Mouse (Mus musculus): ENCODE results near the gene Rprml. TPM values are rescaled to one million over a fixed set of nuclear protein-coding genes. Genes with fewer than 3 reads are reported as not detected.

The Rprml gene
- total RNA-seq (2021), result not detected
- long read RNA-seq, experiment 1, result 0 reads
- long read RNA-seq, experiment 2, result 0 reads

- DNase-seq, result no peak
Observed at GRCm38 (mm10) chr11:103649301-103649982, at the start of gene Rprml. TSS of gene Rprml (plus strand) at chr11:103649570.

GRCm38 (mm10) chr11:103606611-103607010 is 42.8 kb upstream of the Rprml start:
- no peak for DNase-seq

GRCm38 (mm10) chr11:103610772-103611171 is 38.6 kb upstream of the Rprml start:
- DNase-seq, result no peak

GRCm38 (mm10) chr11:103621040-103621439 is 28.3 kb upstream of the Rprml start, which contains the start of gene Gm884:
TSS of gene Gm884 (minus strand) at chr11:103621140.
- no peak for DNase-seq

GRCm38 (mm10) chr11:103627453-103627852 is 21.9 kb upstream of the Rprml start:
- DNase-seq, result no peak

GRCm38 (mm10) chr11:103634806-103635205 is 14.6 kb upstream of the Rprml start:
- DNase-seq, result no peak

GRCm38 (mm10) chr11:103635481-103635880 is 13.9 kb upstream of the Rprml start:
- no peak for DNase-seq

- no peak for DNase-seq
Observed at GRCm38 (mm10) chr11:103636261-103636660, 13.1 kb upstream of the Rprml start.

DNA sequence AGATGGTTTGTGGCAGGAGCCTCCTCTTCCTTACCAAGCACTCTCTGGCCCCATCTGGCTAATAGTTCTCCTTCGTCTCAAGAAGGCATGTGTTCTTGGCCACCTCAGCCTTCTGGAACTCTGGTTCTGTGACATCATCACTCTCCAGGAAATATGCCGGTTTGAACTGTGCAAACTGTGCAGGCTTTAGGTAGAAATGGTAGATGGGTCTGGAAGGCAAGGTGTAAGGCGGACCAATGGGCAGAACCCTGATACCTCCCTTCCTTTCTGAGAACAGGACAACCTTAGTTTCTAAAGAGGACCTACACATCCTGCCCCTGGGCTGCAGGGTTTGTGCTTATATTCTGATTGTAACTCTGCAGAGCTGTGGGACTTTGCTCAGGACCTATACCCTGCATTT is 10.6 kb upstream of the Rprml start, which contains the start of gene Lyzl6:
Gene Lyzl6 (minus strand): TSS at position 101 of the 400 bp plus-strand sequence.
- no peak for DNase-seq

- DNase-seq, result peak; percentile 45
Observed at GRCm38 (mm10) chr11:103639407-103639946, 9.9 kb upstream of the Rprml start.

- no peak for DNase-seq
Observed at GRCm38 (mm10) chr11:103643211-103643610, 6.2 kb upstream of the Rprml start.

DNA sequence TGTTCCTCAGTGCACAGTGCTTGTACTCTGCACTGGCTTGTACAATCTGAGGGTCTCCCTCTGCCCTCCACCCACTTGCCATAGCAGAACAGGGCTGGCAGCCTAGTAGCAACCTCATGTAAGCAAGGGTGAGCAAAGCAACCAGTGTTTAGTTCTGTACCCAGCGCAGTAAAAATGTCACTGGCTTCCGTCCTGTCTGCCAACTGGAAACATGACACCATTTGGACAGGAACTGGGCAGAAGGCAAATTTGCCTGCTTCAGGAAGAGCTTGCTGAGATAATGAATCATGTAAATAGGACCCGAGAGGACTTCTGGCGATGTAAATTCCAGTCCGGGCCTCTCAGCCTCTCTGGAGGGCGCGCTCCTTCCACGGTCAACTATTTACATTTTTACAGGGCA is 3.6 kb upstream of the Rprml start:
- no peak for DNase-seq

GRCm38 (mm10) chr11:103646301-103646700 is 3.1 kb upstream of the Rprml start:
- DNase-seq, result no peak

DNA sequence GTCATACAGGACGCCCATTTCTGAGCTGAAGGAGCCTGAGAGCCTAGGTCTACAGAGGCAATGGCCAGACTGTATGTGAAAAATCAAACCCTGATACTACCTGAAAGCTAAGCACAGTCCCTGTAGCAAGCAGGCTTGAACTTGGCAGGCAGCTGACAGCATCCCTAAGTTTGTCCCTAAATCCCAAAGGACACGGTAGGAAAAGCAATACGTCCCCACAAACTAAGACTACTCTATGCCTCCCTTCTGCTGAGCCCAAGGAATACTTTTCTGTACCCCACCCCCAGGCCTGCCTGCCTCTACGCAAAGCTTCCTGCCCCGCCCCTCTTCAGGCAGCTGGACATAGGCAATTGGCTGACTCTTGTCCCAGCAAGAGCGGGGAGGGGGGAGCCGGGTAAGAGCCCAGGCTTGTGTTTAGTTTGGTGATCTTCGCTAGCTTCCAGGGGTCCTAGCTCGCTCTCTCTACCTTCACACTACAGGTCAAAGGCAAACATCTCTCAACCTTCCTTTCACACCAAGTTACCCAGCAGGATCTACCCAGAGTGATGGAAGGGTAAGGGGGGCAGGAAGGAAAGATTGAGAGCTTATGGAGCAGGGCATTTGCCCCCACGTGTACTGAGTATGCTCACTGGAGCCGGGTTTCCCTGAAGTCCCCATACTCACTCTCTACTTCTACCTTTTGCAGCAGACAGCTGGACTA is 1.3 kb upstream of the Rprml start:
- no peak for DNase-seq

DNA sequence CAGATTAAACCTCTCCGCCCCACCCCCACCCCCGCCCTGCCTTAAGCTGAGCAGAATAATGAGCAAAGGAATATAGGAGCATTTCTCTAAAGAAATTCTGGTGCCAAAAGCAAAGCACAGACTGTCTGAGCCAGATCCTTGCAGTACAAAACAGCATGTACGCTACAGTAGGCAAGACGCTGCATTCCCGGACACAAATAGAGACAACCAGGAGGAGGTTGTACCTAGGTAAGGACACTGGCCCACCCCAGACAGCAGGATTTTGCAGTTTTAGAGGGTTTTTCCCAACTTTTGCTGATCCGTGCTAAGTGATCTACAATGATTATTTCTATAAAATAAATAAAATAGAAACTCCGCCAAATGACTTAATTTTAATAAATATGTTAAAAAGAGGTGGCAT is 714 bp upstream of the Rprml start:
- no peak for DNase-seq

- DNase-seq, result no peak
Observed at GRCm38 (mm10) chr11:103649983-103650493, 668 bp downstream of the Rprml start.

- DNase-seq, result no peak
Observed at GRCm38 (mm10) chr11:103651426-103651825, 2.1 kb downstream of the Rprml start.

- no peak for DNase-seq
Observed at GRCm38 (mm10) chr11:103653359-103653965, 4.1 kb downstream of the Rprml start.

- peak; percentile 58 for DNase-seq
Observed at GRCm38 (mm10) chr11:103656520-103656919, 7.2 kb downstream of the Rprml start.

- no peak for DNase-seq
Observed at GRCm38 (mm10) chr11:103658189-103658588, 8.8 kb downstream of the Rprml start.

DNA sequence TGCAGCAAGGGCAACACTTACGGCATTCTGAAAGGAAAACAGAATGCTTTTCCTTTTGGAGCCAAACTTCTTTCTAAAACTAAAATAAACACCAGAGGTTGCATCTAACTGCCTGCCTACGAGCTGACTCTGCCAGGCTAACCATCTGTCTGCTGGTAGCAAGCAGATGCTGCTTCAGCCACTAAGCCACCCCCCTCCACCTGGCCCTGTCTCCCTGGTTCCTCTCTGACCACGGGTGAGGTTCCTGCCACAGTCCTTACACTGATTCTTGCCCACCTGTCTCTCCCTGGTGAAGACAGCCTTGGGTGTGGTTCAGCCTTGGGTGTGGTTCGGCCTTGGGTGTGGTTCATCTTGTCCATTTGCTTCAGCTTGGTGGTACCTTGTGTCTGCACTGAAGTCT is 12.5 kb downstream of the Rprml start:
- DNase-seq, result no peak

DNA sequence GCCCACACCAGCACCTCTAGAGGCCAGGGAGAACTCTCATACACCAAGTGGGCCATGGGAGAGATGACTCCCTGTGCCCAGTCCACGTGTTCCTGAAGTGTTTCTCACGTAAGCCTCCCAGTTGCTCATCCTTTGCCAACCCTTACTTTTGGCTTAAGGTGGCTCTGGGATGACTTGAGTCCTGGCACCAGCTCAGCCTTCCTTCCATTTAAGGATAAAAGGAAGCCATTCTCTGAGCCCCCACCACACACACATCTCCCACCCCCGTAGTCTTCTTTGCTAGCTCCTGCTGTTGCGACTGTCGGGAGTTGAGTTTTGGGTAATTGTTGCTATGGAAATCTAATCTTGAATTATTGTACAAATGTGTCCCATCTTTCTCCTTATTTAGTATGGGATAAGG is 13.2 kb downstream of the Rprml start:
- no peak for DNase-seq

- no peak for DNase-seq
Observed at GRCm38 (mm10) chr11:103663119-103663518, 13.7 kb downstream of the Rprml start.

All from gastrocnemius, postnatal 10 days (tissue).